Mouse (Mus musculus) embryonic fibroblast, embryonic 13.5 days (primary cell): ENCODE measurements around the gene Treml4. TPM values are rescaled to one million over a fixed set of nuclear protein-coding genes. Genes with fewer than 3 reads are reported as not detected.
"Not testable (repeated sequence)": the region's sequence is repeated elsewhere in the genome, so short reads cannot be mapped to it uniquely, and the experiment has no call there.

Source experiments
- H3K27ac ChIP-seq: 2 replicates; pipeline ENCODE4 v1.5.1; 2012; ENCODE audit warnings: low read length, control low read depth, inconsistent platforms; ENCODE audit not compliant: insufficient read depth
- H3K4me1 ChIP-seq: 2 replicates; pipeline ENCODE4 v1.6.1; 2011; ENCODE audit warnings: low read length; ENCODE audit not compliant: control insufficient read depth, insufficient read depth
- H3K4me3 ChIP-seq: 2 replicates; pipeline ENCODE4 v1.5.1; 2011; ENCODE audit warnings: mild to moderate bottlenecking, control low read depth, low read length; ENCODE audit not compliant: insufficient read depth
- CTCF ChIP-seq: IDR thresholded peaks from 2 replicates; pipeline ENCODE4 v1.5.1; 2011; ENCODE audit warnings: mild to moderate bottlenecking, control low read depth, low read length, moderate library complexity, borderline replicate concordance; ENCODE audit not compliant: insufficient read depth
- POLR2A ChIP-seq: IDR thresholded peaks from 2 replicates; pipeline ENCODE4 v1.6.1; 2011; ENCODE audit warnings: low read depth, mild to moderate bottlenecking, control low read depth, low read length, moderate library complexity
- polyA plus RNA-seq: library from polyadenylated mRNA; stranded (reverse); fragments of >200 nt; gene quantifications from 2 replicates; pipeline ENCODE4 v1.2.4, GENCODE M21; 2011; ENCODE audit warnings: low read depth; ENCODE audit not compliant: missing spikeins, insufficient read length

The Treml4 gene
- polyA plus RNA-seq, 1 experiment, result not detected

- no peak overlapping the region for H3K27ac ChIP-seq
- TF ChIP-seq CTCF (no peak), POLR2A (no peak)
- H3K4me3 ChIP-seq, result no peak overlapping the region
- no peaks in the 10 kb centered on the region for H3K4me1 ChIP-seq
Observed at GRCm38 (mm10) chr17:48287276-48287675, 23.2 kb downstream of the Treml4 start.

- no peak overlapping the region for H3K4me3 ChIP-seq
- no peak overlapping the region for H3K27ac ChIP-seq
- TF ChIP-seq CTCF (no peak), POLR2A (no peak)
- H3K4me1 ChIP-seq, result no peaks in the 10 kb centered on the region
Observed at GRCm38 (mm10) chr17:48293500-48294194, 29.6 kb downstream of the Treml4 start.

- no peaks in the 10 kb centered on the region for H3K4me1 ChIP-seq
- no peak within 1 kb of the TSS for H3K4me3 ChIP-seq
- no peak within 1 kb of the TSS for H3K27ac ChIP-seq
- TF ChIP-seq CTCF (no peak), POLR2A (no peak)
Observed at GRCm38 (mm10) chr17:48299203-48299602, 35.1 kb downstream of the Treml4 start, which contains the start of gene Treml2. Treml2 (plus strand) TSS chr17:48299498.

GRCm38 (mm10) chr17:48299756-48300155 is 35.7 kb downstream of the Treml4 start:
- H3K4me1 ChIP-seq, result no peaks in the 10 kb centered on the region
- no peak for TF ChIP-seq POLR2A
- TF ChIP-seq CTCF, result no peak
- no peak overlapping the region for H3K4me3 ChIP-seq
- H3K27ac ChIP-seq, result no peak overlapping the region

- H3K4me1 ChIP-seq, result no peaks in the 10 kb centered on the region
- H3K27ac ChIP-seq, result no peak overlapping the region
- TF ChIP-seq CTCF, result no peak
- TF ChIP-seq POLR2A, result no peak
- no peak overlapping the region for H3K4me3 ChIP-seq
Observed at GRCm38 (mm10) chr17:48300199-48300598, 36.1 kb downstream of the Treml4 start.

- no peak overlapping the region for H3K27ac ChIP-seq
- no peak overlapping the region for H3K4me3 ChIP-seq
- H3K4me1 ChIP-seq, result no peaks in the 10 kb centered on the region
Observed at GRCm38 (mm10) chr17:48300861-48301260, 36.8 kb downstream of the Treml4 start.

GRCm38 (mm10) chr17:48301792-48302191 is 37.7 kb downstream of the Treml4 start:
- Histone ChIP-seq H3K4me1 (no peaks in the 10 kb centered on the region), H3K27ac (no peak overlapping the region), H3K4me3 (no peak overlapping the region)
- no peak for TF ChIP-seq POLR2A
- no peak for TF ChIP-seq CTCF

More at GRCm38 (mm10) chr17:48300861-48301260, 36.8 kb downstream of the Treml4 start:
- TF ChIP-seq CTCF (no peak), POLR2A (no peak)

- no peak overlapping the region for H3K27ac ChIP-seq
- H3K4me3 ChIP-seq, result no peak overlapping the region
- TF ChIP-seq CTCF, result no peak
- no peak for TF ChIP-seq POLR2A
- no peaks in the 10 kb centered on the region for H3K4me1 ChIP-seq
Observed at GRCm38 (mm10) chr17:48312124-48312523, 48.0 kb downstream of the Treml4 start.

- H3K4me3 ChIP-seq, H3K27ac ChIP-seq, H3K4me1 ChIP-seq: not testable (repeated sequence)
Observed at GRCm38 (mm10) chr17:48315905-48316579, 51.9 kb downstream of the Treml4 start, which contains the start of gene B430306N03Rik. B430306N03Rik (plus strand) TSS chr17:48316141.

GRCm38 (mm10) chr17:48318686-48319085 is 54.6 kb downstream of the Treml4 start:
- no peak for TF ChIP-seq CTCF
- TF ChIP-seq POLR2A, result no peak
- no peak overlapping the region for H3K4me3 ChIP-seq
- H3K4me1 ChIP-seq, result no peaks in the 10 kb centered on the region
- no peak overlapping the region for H3K27ac ChIP-seq

GRCm38 (mm10) chr17:48321279-48321678 is 57.2 kb downstream of the Treml4 start:
- H3K4me3 ChIP-seq, result no peak overlapping the region
- no peak for TF ChIP-seq POLR2A
- no peak for TF ChIP-seq CTCF
- no peaks in the 10 kb centered on the region; the same call in 1 of the 2 replicates for H3K4me1 ChIP-seq
- H3K27ac ChIP-seq, result no peak overlapping the region
